ENCODE assay signal across 19 mouse cellular contexts in the genomic region with DNA sequence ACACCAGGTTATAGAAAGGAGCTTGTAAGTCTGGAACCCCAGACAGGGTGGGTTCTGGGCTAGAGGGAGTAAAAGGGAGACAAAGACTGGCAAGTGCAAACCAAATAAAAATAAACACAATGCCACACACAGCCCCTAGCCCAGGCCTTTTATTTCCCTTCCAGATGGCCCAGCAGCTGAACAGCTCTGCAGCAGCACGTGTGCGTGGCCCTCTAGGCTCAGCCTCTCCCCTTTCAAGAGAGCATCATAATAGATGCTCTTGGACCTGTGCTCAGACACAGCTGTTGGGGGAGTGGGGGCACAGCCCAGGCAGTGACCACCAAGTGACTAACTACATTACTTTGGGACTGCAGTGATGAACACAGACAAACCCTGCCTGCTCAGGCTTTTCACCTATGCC. TPM values are rescaled to one million over a fixed set of nuclear protein-coding genes. Genes with fewer than 3 reads are reported as not detected.
A peak's percentile ranks its signal among the peaks of the same experiment; 100 is the strongest.
DNase-seq lines count a peak whose midpoint lies in the region; ATAC-seq and TF ChIP-seq lines count a peak whose summit lies in the region.
"Had no signal": no experiment of that assay in that cellular context is flagged by ENCODE, and none has a peak within 500 bp of the region (broad histone marks: within the 10 kb centered on the region; RNA-seq: fewer than 3 reads in every experiment).

No protein-coding gene starts in this region.

- intact Hi-C loops in left cerebral cortex, postnatal 10 days (cut with DNase I), result loop anchor here (5.0 kb wide), 1 partner anchor 56 kb away; no protein-coding TSS in a partner anchor

- H3K27me3 ChIP-seq in hindbrain, embryonic 10.5 days (ENCODE audit: insufficient read depth, poor library complexity, severe bottlenecking), result peaks cover 34% of the 10 kb centered on the region
- H3K27me3 ChIP-seq in hindbrain, postnatal 0 days (ENCODE audit: insufficient read depth, low read length), result no peaks in the 10 kb centered on the region
- no peaks in the 10 kb centered on the region for H3K27me3 ChIP-seq in hindbrain, embryonic 11.5 days (ENCODE audit: control insufficient read depth, insufficient read depth, low read length)
- H3K27me3 ChIP-seq in midbrain, embryonic 13.5 days, result peaks cover 15% of the 10 kb centered on the region

- no peak for ATAC-seq in hindbrain, postnatal 0 days
- ATAC-seq in hindbrain, embryonic 11.5 days (ENCODE audit: low FRiP score), result peak; percentile 62
- peak; percentile 46 for ATAC-seq in midbrain, embryonic 13.5 days

- no peak for TF ChIP-seq POLR2A in brain, embryonic 14.5 days (IDR thresholded peaks at IDR 0.05; ENCODE audit: borderline replicate concordance, extremely low read depth, insufficient read depth, insufficient read length, poor library complexity, severe bottlenecking)

- H3K4me1 ChIP-seq in hindbrain, embryonic 10.5 days (replicated peaks), result peaks cover 93% of the 10 kb centered on the region
- peaks cover 28% of the 10 kb centered on the region for H3K4me1 ChIP-seq in hindbrain, postnatal 0 days (ENCODE audit: insufficient read depth, low read length)
- H3K4me1 ChIP-seq in hindbrain, embryonic 11.5 days (replicated peaks; ENCODE audit: control insufficient read depth, insufficient read depth, low read length), result no peaks in the 10 kb centered on the region; the same call in 1 of the 2 replicates
- H3K4me1 ChIP-seq in midbrain, embryonic 13.5 days (replicated peaks), result peaks cover 76% of the 10 kb centered on the region

- H3K36me3 ChIP-seq in hindbrain, embryonic 10.5 days, result no peaks in the 10 kb centered on the region
- H3K36me3 ChIP-seq in hindbrain, postnatal 0 days (ENCODE audit: insufficient read depth, low read length), result no peaks in the 10 kb centered on the region
- no peaks in the 10 kb centered on the region for H3K36me3 ChIP-seq in hindbrain, embryonic 11.5 days (ENCODE audit: control insufficient read depth, insufficient read depth, low read length)
- no peaks in the 10 kb centered on the region for H3K36me3 ChIP-seq in midbrain, embryonic 13.5 days
- H3K36me3 ChIP-seq: liver, embryonic 15.5 days had no signal

- no peak overlapping the region for H3K4me2 ChIP-seq in hindbrain, postnatal 0 days (ENCODE audit: low read depth, low read length)
- no peak overlapping the region for H3K4me2 ChIP-seq in hindbrain, embryonic 11.5 days (replicated peaks; ENCODE audit: low read depth, low read length)
- H3K4me2 ChIP-seq in midbrain, embryonic 13.5 days (replicated peaks), result peak overlapping the region; percentile 32
- H3K4me2 ChIP-seq: liver, embryonic 15.5 days had no signal

- DNase-seq in hindbrain, embryonic 10.5 days (ENCODE audit: low spot score), result peak; percentile 51
- DNase-seq in hindbrain, postnatal 0 days (ENCODE audit: low spot score), result no peak
- peak; percentile 84 for DNase-seq in brain, embryonic 14.5 days (ENCODE audit: low read depth)
- DNase-seq in hindbrain, embryonic 11.5 days (ENCODE audit: low spot score), result peak; percentile 49
- DNase-seq in heart, adult 11 months, result no peak
- no peak for DNase-seq in lung, postnatal 10 days
- DNase-seq in left cerebral cortex, postnatal 10 days (ENCODE audit: extremely low spot score in 1 of 2, low spot score in 2 of 2), result no peak
- DNase-seq: adrenal gland, postnatal 25 days; cerebellum, postnatal 25 days; heart, adult 2 months; heart, postnatal 14 days; kidney, adult 8-10 months; thymus, adult 18-20 months had no signal

- H3K4me3 ChIP-seq in hindbrain, embryonic 10.5 days, result no peak overlapping the region
- no peak overlapping the region for H3K4me3 ChIP-seq in hindbrain, postnatal 0 days (ENCODE audit: low read length)
- H3K4me3 ChIP-seq in hindbrain, embryonic 11.5 days (ENCODE audit: low read depth, low read length), result no peak overlapping the region
- 0 out of 2 replicates have a peak overlapping the region, but pooled peaks have one; percentile 5 for H3K4me3 ChIP-seq in midbrain, embryonic 13.5 days (replicated peaks)
- H3K4me3 ChIP-seq: heart, adult 2 months; liver, embryonic 15.5 days had no signal

- H3K9ac ChIP-seq in hindbrain, postnatal 0 days (replicated peaks; ENCODE audit: low read length), result no peak overlapping the region
- H3K9ac ChIP-seq in hindbrain, embryonic 11.5 days (ENCODE audit: low read depth, low read length), result no peak overlapping the region
- 0 out of 2 replicates have a peak overlapping the region, but pooled peaks have one; percentile 23 for H3K9ac ChIP-seq in midbrain, embryonic 13.5 days (replicated peaks)
- H3K9ac ChIP-seq: liver, embryonic 15.5 days had no signal

- H3K27ac ChIP-seq in hindbrain, embryonic 10.5 days, result peak overlapping the region; percentile 70
- no peak overlapping the region for H3K27ac ChIP-seq in hindbrain, postnatal 0 days
- H3K27ac ChIP-seq in hindbrain, embryonic 11.5 days (ENCODE audit: low read depth, low read length), result peak overlapping the region; percentile 53
- peak overlapping the region; percentile 60; the same call in 1 of the 2 replicates for H3K27ac ChIP-seq in midbrain, embryonic 13.5 days
- H3K27ac ChIP-seq: heart, adult 2 months; liver, embryonic 15.5 days had no signal

- H3K9me3 ChIP-seq in hindbrain, embryonic 10.5 days, result no peaks in the 10 kb centered on the region
- H3K9me3 ChIP-seq in hindbrain, postnatal 0 days (ENCODE audit: low read length), result no peaks in the 10 kb centered on the region
- no peaks in the 10 kb centered on the region for H3K9me3 ChIP-seq in hindbrain, embryonic 11.5 days (ENCODE audit: control insufficient read depth, low read length)
- H3K9me3 ChIP-seq in midbrain, embryonic 13.5 days, result no peaks in the 10 kb centered on the region
- H3K9me3 ChIP-seq: liver, embryonic 15.5 days had no signal

- TF ChIP-seq CTCF in hindbrain, postnatal 0 days (IDR thresholded peaks at IDR 0.05; ENCODE audit: low read depth), result no peak
- TF ChIP-seq CTCF in brain, embryonic 14.5 days (IDR thresholded peaks at IDR 0.05; ENCODE audit: borderline replicate concordance, extremely low read depth, insufficient read depth, insufficient read length), result no peak

- whole genome bisulfite sequencing in hindbrain, embryonic 10.5 days, result 14% methylated on average over 2 of the region's 2 CpGs
- WGBS in hindbrain, postnatal 0 days, result 26% methylated on average over 2 of the region's 2 CpGs
- WGBS in hindbrain, embryonic 11.5 days, result 19% methylated on average over 2 of the region's 2 CpGs
- 3% methylated on average over 2 of the region's 2 CpGs for WGBS in midbrain, embryonic 13.5 days

RNA-seq across cellular contexts. Expression of gene Nin, which starts 5.4 kb away (rescaled TPM):
- 10.3 and 13.7 TPM in 2 replicates for polyA plus RNA-seq in hindbrain, embryonic 10.5 days (2016; fragmentation: Nextera tagmentation; extraction: Ambion mirVana)
- 18.9 and 24.2 TPM in 2 replicates for total RNA-seq in hindbrain, postnatal 0 days (2014; rRNA removed)
- polyA plus RNA-seq in hindbrain, postnatal 0 days (2015; fragmentation: Nextera tagmentation; extraction: Ambion mirVana), result 6.1 and 6.2 TPM in 2 replicates
- 23.8 and 29.7 TPM in 2 replicates for polyA plus RNA-seq in brain, embryonic 14.5 days (2012; rRNA removed)
- polyA plus RNA-seq in hindbrain, embryonic 11.5 days (2014; fragmentation: Nextera tagmentation; extraction: Ambion mirVana), result 14.9 and 15.4 TPM in 2 replicates
- 14.9 and 16.6 TPM in 2 replicates for polyA plus RNA-seq in midbrain, embryonic 13.5 days (2015; fragmentation: Nextera tagmentation; extraction: Ambion mirVana)
- 10 to 100 TPM; 49.2 to 51.8 TPM for total RNA-seq in left cerebral cortex, postnatal 10 days (2021)

RNA-seq across cellular contexts. Expression of gene Abhd12b, which starts 45.8 kb away (rescaled TPM):
- not detected in 2 replicates for polyA plus RNA-seq in hindbrain, embryonic 10.5 days (2016; fragmentation: Nextera tagmentation; extraction: Ambion mirVana)
- total RNA-seq in hindbrain, postnatal 0 days (2014; rRNA removed), result 0.14 TPM in 1 of 2 replicates, not detected in the other
- not detected in 2 replicates for polyA plus RNA-seq in hindbrain, postnatal 0 days (2015; fragmentation: Nextera tagmentation; extraction: Ambion mirVana)
- 0.18 and 0.34 TPM in 2 replicates for polyA plus RNA-seq in brain, embryonic 14.5 days (2012; rRNA removed)
- polyA plus RNA-seq in hindbrain, embryonic 11.5 days (2014; fragmentation: Nextera tagmentation; extraction: Ambion mirVana), result not detected in 2 replicates
- 0.34 and 0.45 TPM in 2 replicates for polyA plus RNA-seq in midbrain, embryonic 13.5 days (2015; fragmentation: Nextera tagmentation; extraction: Ambion mirVana)
- total RNA-seq in left cerebral cortex, postnatal 10 days (2021), result not detected
- total RNA-seq: adrenal gland, postnatal 25 days; gastrocnemius, adult 18-20 months; heart, adult 2 months; heart, postnatal 14 days; left cerebral cortex, postnatal 14 days; megakaryocyte progenitor cell, adult 5-6 weeks had no signal
- polyA plus RNA-seq: heart, adult 2 months; large intestine, adult 2 months; liver, embryonic 15.5 days had no signal

Comparison
In these comparisons a context has a peak if more than half of its experiments do, and no peak if none do; other contexts are left out.
1. DNase-seq: peak in hindbrain, embryonic 10.5 days (single experiment), brain, embryonic 14.5 days (single experiment) and hindbrain, embryonic 11.5 days (single experiment); none in hindbrain, postnatal 0 days (single experiment), heart, adult 11 months (single experiment), lung, postnatal 10 days (single experiment) and left cerebral cortex, postnatal 10 days (0 of 2).